Mouse (Mus musculus) spleen, postnatal 4 days (tissue): Measurements from ENCODE around the gene Tes.

Experiments
- DNase-seq, 2 experiments: peaks; one replicate each; pipeline ENCODE4 v3.0.0; 2022; ENCODE audit warnings: low spot score in 2 of 2

Tes gene

DNA sequence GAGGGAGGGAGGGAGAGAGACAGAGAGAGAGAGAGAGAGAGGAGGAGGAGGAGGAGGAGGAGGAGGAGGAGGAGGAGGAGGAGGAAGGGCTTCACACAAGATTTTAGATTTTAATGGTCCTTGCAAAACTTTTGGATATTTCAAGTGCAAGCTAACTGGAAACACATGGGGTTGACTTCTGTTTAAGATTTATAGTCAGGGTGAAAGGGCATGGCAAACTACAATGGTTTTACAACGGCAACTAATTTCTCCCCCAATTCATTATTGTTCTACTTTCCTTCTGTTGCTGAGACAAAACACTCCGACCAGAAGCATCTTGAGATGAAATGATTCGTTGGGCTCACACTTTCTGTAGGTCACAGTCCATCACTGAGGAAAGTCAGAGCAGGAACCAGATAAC lies 87.6 kb downstream of the Tes start:
- DNase-seq, result no peak
